Mouse (Mus musculus) left cerebral cortex, postnatal 10 days (tissue): ENCODE data around the gene Msi1. TPM values are rescaled to one million over a fixed set of nuclear protein-coding genes. Genes with fewer than 3 reads are reported as not detected.

Source experiments
- total RNA-seq, 2 experiments: library from RNA; stranded (reverse); gene quantifications; 2 replicates each; pipeline ENCODE4 v1.2.3; 2021

Msi1 gene
- total RNA-seq, 2 experiments from 2014 or later, result 54.2 to 58.0 TPM

Other genes starting within 250 kb of the Msi1 start
- gene Cabp1, start 235.2 kb upstream of the Msi1 start, total RNA-seq, result 100 to 1,000 TPM; 109 to 111 TPM
- gene Pop5, start 193.8 kb upstream of the Msi1 start, total RNA-seq, result 10 to 100 TPM; 35.5 to 35.7 TPM
- gene Rnf10, start 156.7 kb upstream of the Msi1 start, total RNA-seq, result 100 to 1,000 TPM; 256 to 269 TPM
- gene Coq5, start 149.9 kb upstream of the Msi1 start, total RNA-seq, result 10 to 100 TPM; 36.4 to 37.1 TPM
- gene Dynll1, start 128.6 kb upstream of the Msi1 start, total RNA-seq, result 100 to 1,000 TPM; 702 to 749 TPM
- gene Srsf9, start 102.4 kb upstream of the Msi1 start, total RNA-seq, result 10 to 100 TPM; 59.6 to 64.6 TPM
- gene Gatc, start 88.4 kb upstream of the Msi1 start, total RNA-seq, result 10 to 100 TPM; 23.8 to 25.5 TPM
- gene Triap1, start 88.4 kb upstream of the Msi1 start, total RNA-seq, result 10 to 100 TPM; 30.3 to 32.8 TPM
- gene Cox6a1, start 80.6 kb upstream of the Msi1 start, total RNA-seq, result 100 to 1,000 TPM; 685 to 725 TPM
- not detected for gene Pla2g1b, start 36.7 kb downstream of the Msi1 start, total RNA-seq
- 10 to 100 TPM; 26.8 to 31.2 TPM for gene Sirt4, start 55.1 kb downstream of the Msi1 start, total RNA-seq
- gene Pxn, start 77.1 kb downstream of the Msi1 start, total RNA-seq, result 10 to 100 TPM; 18.8 to 20.8 TPM
- 100 to 1,000 TPM; 400 to 410 TPM for gene Rplp0, start 129.9 kb downstream of the Msi1 start, total RNA-seq
- gene Gcn1l1, start 135.7 kb downstream of the Msi1 start, total RNA-seq, result 10 to 100 TPM; 71.3 to 75.0 TPM
- gene Rab35, start 202.3 kb downstream of the Msi1 start, total RNA-seq, result 10 to 100 TPM; 91.6 to 94.6 TPM